Mouse (Mus musculus) G1E (cell line): Measurements from ENCODE around the gene Myh14.

Source experiments
- CTCF ChIP-seq: IDR thresholded peaks from 2 replicates; pipeline ENCODE4 v1.5.1; 2012; ENCODE audit warnings: low read depth, low read length, inconsistent platforms, mixed read lengths
- GATA2 ChIP-seq: IDR thresholded peaks from 2 replicates; pipeline ENCODE4 v1.6.1; 2012; ENCODE audit warnings: low read depth, low read length, inconsistent platforms, borderline replicate concordance
- POLR2AphosphoS5 ChIP-seq: IDR thresholded peaks from 2 replicates; pipeline ENCODE4 v1.6.1; 2012; ENCODE audit warnings: low read depth, low read length, inconsistent platforms; ENCODE audit not compliant: insufficient replicate concordance
- TAL1 ChIP-seq: conservative IDR thresholded peaks from 2 replicates; pipeline ENCODE4 v1.6.1; 2012; ENCODE audit warnings: low read depth, low read length, inconsistent platforms, mixed read lengths

- TF ChIP-seq CTCF: no peak
- TF ChIP-seq GATA2: no peak
- no peak for TF ChIP-seq TAL1
- TF ChIP-seq POLR2AphosphoS5: no peak
Observed at GRCm38 (mm10) chr7:44615309-44615708, 55.3 kb downstream of the Myh14 start.
